Mouse (Mus musculus) liver, embryonic 14.5 days (tissue): ENCODE results near the gene Pecam1.

Experiments used
- CTCF ChIP-seq: IDR thresholded peaks from 2 replicates; pipeline ENCODE4 v1.5.1; 2016; ENCODE audit warnings: antibody characterized with exemption, low read depth, control low read depth
- EP300 ChIP-seq: IDR thresholded peaks from 2 replicates; pipeline ENCODE4 v1.6.1; 2016; ENCODE audit warnings: antibody characterized with exemption, low read depth

GRCm38 (mm10) chr11:106670951-106671478 is 79.4 kb downstream of the Pecam1 start:
- TF ChIP-seq EP300 = no peak
- no peak for TF ChIP-seq CTCF
